Mouse (Mus musculus): ENCODE data around the gene Flywch1.
A peak's percentile ranks its signal among the peaks of the same experiment; 100 is the strongest.

The Flywch1 gene

GRCm38 (mm10) chr17:23744076-23744475 is 27.3 kb downstream of the Flywch1 start:
- no peak for DNase-seq (ENCODE audit: low read depth, low spot score)

DNA sequence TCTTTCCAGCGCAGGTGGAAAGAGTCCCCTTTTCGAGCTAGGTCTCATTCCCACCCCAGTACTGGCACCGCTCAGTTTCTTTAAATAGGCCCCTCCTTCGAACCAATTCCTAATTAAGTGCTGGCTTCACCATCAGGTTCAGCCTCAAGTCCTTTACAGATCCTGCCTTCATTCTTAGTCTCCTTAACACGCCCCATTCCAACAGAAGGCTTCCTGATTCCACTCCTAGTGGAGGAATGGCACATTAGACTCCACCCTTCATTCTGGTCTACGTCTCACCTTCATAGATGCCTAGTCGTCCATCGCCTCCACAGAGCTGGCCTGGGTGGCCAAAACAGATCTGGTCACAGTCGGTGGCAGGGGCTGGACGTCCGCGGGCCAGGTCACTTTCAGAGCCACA is 28.5 kb downstream of the Flywch1 start:
- no peak for DNase-seq (ENCODE audit: low read depth, low spot score)

GRCm38 (mm10) chr17:23742210-23742793 is 29.1 kb downstream of the Flywch1 start:
- peak; percentile 86 for DNase-seq (ENCODE audit: low read depth, low spot score)

DNA sequence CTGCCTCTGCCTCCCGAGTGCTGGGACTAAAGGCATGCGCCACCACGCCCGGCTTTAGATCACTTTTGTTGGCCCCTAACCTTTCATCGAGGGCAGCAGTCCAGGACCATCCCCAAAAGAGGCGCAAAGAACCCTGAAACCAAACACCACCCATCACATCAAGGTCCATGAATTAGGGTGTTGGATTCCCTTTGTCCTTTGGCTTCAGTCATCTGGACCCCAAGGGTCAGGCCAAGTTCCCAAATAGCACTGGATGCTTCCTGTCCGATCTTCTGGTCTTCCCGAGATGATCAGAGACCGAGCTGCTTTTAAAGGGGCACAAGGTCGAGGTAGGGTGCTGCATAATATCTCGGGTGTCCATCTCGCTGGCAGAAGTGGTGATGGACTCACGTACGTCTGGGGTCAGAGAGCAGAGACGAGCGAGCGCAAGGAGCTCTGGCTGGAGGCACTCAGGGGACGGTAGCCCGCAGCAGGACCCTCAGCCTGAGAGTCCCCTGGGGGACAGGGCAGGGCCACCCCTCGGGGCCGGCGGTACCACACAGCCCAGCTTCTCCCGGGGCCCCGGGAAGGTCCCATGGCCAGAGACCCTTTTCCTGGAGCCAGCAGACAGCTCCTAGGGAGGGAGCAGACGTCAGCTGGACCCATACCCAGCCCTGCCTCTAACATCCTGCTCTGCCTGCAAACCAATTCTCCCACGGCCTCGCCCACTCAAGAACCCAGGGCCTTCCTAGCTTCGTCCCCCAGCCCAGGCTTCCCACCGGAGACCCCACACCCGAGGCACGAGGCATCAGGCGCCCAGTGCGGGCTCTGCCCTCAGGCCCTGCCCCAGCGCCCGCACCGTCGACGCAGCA is 29.8 kb downstream of the Flywch1 start:
- no peak for DNase-seq (ENCODE audit: low read depth, low spot score)

DNA sequence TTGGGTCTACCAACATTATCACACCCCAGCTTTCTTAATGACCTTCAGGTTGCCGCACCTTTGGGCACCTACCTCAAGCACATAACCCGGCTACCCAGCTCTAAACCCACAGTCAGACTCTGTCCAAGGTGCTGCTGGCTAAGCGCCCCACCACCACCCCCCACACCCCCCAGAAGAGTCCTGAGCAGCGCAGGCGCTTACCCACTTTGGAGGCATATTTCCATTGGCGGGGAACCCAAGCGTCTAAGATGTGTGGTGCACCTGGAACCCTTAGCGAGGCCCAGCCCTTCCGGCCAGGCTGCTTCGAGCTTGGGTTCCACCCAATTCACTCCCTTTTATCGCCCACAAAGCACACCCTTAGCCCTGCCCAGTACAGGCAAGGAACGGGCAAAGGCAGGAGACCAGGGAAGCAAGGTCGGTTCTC is 30.8 kb downstream of the Flywch1 start, which contains the start of gene Paqr4:
Gene Paqr4 (minus strand): TSS at position 270 of the 424 bp plus-strand sequence.
- no peak for DNase-seq (ENCODE audit: low read depth, low spot score)

DNA sequence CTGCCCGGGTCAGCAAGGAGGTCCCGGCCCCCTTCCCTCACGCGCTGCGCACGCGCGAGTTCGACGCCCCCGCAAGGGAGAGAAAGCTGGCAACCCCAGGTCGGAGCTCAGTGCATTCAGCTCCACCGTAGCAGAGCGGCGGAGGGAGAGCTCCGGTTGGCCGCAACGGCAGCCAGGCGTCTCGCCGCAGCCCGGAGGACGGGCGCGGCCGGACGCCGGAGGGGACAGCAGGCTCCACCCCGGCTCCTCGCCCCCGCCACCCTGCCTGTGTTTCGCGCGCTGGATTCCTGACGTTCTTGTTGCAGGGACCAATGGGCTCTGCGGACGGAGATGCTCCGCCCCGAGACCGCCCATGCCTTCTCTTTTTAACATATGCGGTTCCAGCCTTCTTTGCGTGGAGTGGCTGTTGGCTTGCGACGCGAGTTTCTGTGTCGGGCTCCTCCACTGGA is 31.2 kb downstream of the Flywch1 start:
- peak; percentile 90 for DNase-seq (ENCODE audit: low read depth, low spot score)

DNA sequence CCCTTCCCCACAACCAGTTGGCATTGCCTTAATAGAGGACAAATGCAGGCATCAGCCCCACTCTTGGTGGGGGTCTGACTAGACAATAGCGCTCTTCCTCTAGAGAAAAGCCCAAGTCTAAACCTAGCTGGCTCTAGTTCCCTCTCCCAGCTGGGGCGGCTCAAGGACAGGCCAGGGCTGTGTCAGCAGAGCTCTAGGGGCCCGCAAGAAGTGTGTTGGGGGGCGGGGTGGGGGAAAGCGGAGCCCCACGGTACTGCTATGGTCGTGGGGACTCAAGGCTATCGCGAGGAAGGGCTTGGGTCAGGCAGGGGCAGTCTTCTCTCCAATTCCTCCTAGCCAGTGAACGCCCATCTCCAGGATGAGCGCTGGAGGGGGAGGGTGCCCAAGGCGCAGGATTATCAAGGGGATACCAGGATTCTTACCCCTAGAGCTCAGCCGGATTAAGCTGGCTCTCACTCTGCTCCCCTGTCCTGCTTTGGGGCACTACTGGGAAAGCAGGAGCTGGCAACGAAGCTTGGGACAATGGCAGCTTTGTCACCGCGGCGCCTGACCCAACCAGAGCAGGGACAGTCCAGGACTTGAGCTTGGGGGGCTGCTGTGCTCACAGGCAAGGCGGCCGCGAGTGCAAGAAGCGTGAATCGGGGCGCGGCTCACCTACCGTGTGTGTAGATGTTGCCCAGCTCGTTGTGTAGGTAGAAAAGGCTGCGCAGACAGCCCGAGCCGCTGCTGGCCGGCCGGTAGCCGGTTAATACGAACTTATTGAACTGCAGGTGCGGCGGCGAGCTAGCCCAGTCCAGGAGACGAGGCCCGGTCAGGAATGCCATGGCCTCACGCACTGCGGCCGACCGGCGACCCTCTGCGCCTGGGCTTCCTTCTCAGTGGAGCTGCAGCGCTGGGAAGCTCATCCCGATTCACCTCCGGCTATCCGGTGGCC is 31.9 kb downstream of the Flywch1 start:
- DNase-seq (ENCODE audit: low read depth, low spot score), result no peak

DNA sequence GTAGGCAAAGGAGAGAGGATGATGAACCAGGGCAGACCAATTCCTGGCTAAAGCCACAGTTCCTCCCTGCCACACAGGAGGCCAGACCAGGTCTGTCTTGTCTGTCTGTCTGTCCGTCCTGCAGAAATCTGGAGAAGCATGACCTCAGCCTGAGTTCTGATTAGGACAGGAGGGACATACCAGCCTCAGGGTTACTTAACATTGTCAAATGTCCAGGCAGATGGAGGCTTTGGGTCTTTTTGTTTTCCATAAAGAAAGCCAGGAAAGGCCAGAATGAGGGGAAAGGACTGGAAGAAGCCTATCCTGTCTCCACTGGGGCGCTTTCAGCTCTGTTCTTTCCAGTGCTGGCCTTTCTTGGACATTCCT is 32.6 kb downstream of the Flywch1 start:
- no peak for DNase-seq (ENCODE audit: low read depth, low spot score)

GRCm38 (mm10) chr17:23737493-23738445 is 33.6 kb downstream of the Flywch1 start:
- DNase-seq (ENCODE audit: low read depth, low spot score), result no peak

GRCm38 (mm10) chr17:23734341-23734740 is 37.1 kb downstream of the Flywch1 start:
- no peak for DNase-seq (ENCODE audit: low read depth, low spot score)

DNA sequence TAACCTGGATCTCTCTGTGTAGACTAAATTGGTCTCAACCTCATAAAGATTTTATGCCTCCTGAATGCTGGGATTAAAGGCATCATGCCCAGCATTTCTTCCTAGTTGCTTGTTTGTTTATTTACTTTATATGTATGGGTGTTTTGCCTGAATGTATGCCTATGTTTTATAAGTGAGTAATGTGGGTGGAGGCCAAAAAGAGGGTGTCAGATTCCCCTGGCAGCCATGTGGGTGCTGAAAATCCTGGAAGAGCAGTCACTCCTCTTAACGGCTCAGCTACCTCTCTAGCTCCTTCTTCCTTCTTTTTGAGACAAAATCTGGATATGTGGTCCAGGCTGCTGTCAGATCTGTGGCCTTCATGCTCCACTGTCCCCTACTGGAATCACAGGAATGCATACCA is 41.0 kb downstream of the Flywch1 start:
- DNase-seq (ENCODE audit: low read depth, low spot score), result no peak

- no peak for DNase-seq (ENCODE audit: low read depth, low spot score)
Measured at GRCm38 (mm10) chr17:23726758-23727142, 44.7 kb downstream of the Flywch1 start.

- peak; percentile 94 for DNase-seq (ENCODE audit: low read depth, low spot score)
Measured at GRCm38 (mm10) chr17:23725999-23726757, 45.2 kb downstream of the Flywch1 start, which contains the start of gene Pkmyt1. TSS of gene Pkmyt1 (plus strand) at chr17:23726336.

DNA sequence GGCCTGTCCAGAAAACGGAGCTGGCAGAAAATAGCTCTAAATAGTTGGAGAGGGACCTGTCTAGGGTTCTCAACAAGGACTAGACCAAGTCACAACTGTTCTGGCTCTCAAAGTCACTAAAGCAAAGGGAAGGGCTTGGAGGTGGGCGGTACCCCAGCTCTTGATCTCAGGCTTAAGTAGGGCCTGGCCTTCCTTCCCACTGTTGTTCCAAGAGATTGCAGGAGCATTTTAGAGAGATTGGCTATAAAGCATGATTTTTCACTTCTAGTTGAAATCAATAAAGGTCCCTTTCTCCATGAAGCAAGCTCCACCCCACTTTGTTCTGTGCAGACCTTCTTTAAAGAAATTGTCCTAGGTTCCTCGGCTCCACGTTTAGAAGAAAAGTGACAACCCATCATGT is 45.9 kb downstream of the Flywch1 start:
- no peak for DNase-seq (ENCODE audit: low read depth, low spot score)

- no peak for DNase-seq (ENCODE audit: low read depth, low spot score)
Measured at GRCm38 (mm10) chr17:23722376-23723125, 48.9 kb downstream of the Flywch1 start, which contains the start of gene 1520401A03Rik. TSS of gene 1520401A03Rik (minus strand) at chr17:23722783.

DNA sequence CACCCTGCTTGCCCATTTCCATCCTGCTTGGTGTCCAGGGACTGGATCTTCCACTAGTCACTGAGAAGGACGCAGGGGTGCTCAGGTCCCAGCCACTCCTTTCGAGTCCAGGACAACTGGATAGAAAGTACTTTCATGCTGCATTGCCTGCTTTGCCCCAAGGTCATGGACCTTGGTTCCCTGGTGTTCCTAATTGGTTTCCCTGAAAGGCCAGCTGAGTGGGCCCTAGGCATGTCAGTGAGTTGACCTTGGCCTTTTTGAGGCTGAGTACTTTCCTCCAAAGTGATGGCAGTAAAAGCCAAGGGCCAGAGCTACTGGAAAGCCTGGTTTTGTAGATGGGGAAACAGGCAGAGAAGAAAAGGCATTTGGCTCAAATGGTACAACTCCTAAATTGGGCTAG is 49.5 kb downstream of the Flywch1 start:
- DNase-seq (ENCODE audit: low read depth, low spot score), result no peak

- DNase-seq (ENCODE audit: low read depth, low spot score), result no peak
Measured at GRCm38 (mm10) chr17:23719455-23719854, 51.9 kb downstream of the Flywch1 start.

GRCm38 (mm10) chr17:23717003-23717402 is 54.4 kb downstream of the Flywch1 start:
- no peak for DNase-seq (ENCODE audit: low read depth, low spot score)

DNA sequence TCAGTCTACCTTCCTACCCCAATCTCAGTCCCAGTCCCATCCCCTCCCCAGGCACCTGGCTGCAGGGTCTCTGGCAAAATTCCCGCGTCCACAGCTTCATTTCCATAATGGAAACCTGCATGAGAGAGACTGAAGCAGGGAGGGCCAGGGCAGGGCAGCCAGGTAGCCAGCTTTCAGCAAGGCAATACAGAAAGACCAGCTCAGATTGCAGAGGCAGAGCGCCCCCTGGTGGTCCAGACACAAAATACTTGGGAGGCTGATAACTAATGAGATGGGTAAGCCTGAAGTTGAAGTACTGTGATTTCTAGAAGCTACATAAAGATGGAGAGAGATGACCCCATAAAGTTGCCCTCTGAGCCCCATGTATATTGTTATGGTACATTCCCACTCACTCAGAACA is 65.2 kb downstream of the Flywch1 start:
- peak; percentile 67 for DNase-seq (ENCODE audit: low read depth, low spot score)
